Mouse (Mus musculus): Measurements from ENCODE around the gene Fuz. TPM values are rescaled to one million over a fixed set of nuclear protein-coding genes. Genes with fewer than 3 reads are reported as not detected.

The Fuz gene
- polyA plus RNA-seq, 1 experiment from 2014 or later = 17.9 TPM

GRCm38 (mm10) chr7:44863982-44864494 is 31.8 kb upstream of the Fuz start:
- Histone ChIP-seq H3K4me3 (no peak overlapping the region), H3K27ac (replicated peaks) (no peak overlapping the region; the same call in 1 of the 2 replicates), H3K9ac (no peak overlapping the region), H3K9me3 (no peaks in the 10 kb centered on the region), H3K27me3 (no peaks in the 10 kb centered on the region), H3K4me1 (replicated peaks) (peaks cover 67% of the 10 kb centered on the region), H3K36me3 (peaks cover 56% of the 10 kb centered on the region), H3K4me2 (no peak overlapping the region)
- ATAC-seq (ENCODE audit: low read depth) = no peak
- WGBS = 86% methylated on average over 11 of the region's 11 CpGs

DNA sequence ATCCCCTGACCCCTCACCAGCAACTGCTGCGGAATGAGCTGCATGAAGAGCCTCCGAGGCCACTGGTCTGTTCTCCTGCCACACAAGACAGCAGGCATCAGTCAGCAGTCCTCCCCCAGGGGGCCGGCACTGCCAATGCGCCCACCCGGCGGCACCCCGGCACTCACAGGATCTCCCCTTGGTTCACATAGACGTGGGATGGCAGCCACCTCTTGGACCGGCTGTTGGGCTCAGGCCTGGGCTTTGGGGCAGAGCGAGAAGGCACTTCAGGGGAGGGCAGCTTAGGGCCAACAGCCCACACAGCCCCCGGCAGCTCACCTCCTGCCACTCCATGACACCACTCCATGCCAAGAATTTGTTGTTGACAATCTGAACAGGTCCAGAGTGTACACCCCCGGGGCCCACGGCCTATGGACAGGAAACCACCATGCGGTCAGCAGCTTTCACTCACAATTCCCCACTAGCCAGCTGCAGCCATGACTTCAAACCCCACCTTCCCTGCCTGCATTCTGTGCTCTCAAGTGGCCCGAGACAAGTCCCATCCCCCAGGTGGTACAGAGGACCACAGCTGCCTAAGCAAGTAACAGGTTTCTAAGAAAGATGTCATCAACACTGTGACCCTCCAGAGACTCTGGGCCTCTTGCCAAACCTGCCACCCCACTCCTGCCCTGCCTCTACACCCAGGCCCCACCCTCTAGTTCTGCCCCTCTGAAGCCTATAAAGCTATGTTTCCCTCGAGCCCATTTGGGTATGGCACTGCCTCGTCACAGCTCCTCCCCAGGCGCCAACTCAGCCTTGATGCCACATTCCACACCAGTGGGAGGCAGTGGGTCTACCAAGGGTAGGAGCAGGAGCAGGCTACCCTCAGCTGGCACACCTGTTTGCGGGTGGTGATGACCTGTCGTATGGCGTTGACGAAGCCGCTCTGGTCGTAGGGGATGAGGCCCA is 31.0 kb upstream of the Fuz start:
- H3K4me3 ChIP-seq = 0 out of 2 replicates have a peak overlapping the region, but pooled peaks have one; percentile 97
- 0 out of 2 replicates have a peak overlapping the region, but pooled peaks have one; percentile 38 for H3K27ac ChIP-seq (replicated peaks)
- peak overlapping the region; percentile 99; the same call in 1 of the 2 replicates for H3K4me2 ChIP-seq
- no peak for ATAC-seq (ENCODE audit: low read depth)
- no peaks in the 10 kb centered on the region for H3K27me3 ChIP-seq
- WGBS = 82% methylated on average over 24 of the region's 24 CpGs
- peaks cover 67% of the 10 kb centered on the region for H3K4me1 ChIP-seq (replicated peaks)
- H3K9me3 ChIP-seq = no peaks in the 10 kb centered on the region
- H3K36me3 ChIP-seq = peaks cover 56% of the 10 kb centered on the region
- H3K9ac ChIP-seq = peak overlapping the region; percentile 50; the same call in 1 of the 2 replicates

DNA sequence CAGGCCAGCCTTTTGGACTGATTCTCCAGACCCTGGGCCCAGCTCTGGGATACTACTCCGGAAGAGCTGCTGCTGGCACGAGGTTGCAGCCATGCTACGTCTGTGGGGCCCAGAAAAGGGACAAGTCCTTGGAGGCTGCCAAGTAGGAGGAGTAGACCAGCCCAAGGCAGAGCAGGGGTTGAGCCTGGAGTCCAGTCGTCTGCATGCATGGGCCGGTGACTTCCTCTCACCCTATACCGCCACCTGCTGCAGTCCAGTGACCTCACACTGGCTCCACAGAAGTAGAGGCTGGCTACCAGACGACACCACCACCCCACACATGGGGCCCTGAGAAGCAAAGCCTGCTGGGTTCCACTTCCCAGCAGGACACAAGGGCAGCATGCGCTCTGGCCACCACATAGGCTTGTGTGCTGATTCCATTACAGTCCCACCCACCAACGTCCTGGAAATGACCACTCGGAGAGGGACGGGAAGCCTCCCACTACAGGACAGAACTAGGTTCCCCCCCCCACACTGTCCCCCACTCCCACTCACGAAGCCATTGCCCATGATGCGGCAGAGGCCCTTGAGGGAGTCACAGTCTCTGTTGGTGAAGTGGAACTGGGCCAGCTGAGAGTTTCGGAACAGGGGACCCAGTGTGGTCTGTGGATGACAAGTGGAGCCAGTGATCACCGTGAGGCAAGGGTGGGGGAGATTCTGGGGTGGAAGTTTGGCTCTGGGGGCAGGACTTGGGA is 29.4 kb upstream of the Fuz start:
- Histone ChIP-seq H3K36me3 (peaks cover 55% of the 10 kb centered on the region), H3K4me3 (peak overlapping the region; percentile 97), H3K9ac (peak overlapping the region; percentile 99), H3K9me3 (no peaks in the 10 kb centered on the region), H3K4me1 (replicated peaks) (peaks cover 62% of the 10 kb centered on the region), H3K27me3 (no peaks in the 10 kb centered on the region), H3K27ac (replicated peaks) (peak overlapping the region; percentile 38), H3K4me2 (peak overlapping the region; percentile 99)
- 59% methylated on average over 15 of the region's 15 CpGs for WGBS
- ATAC-seq (ENCODE audit: low read depth) = no peak

DNA sequence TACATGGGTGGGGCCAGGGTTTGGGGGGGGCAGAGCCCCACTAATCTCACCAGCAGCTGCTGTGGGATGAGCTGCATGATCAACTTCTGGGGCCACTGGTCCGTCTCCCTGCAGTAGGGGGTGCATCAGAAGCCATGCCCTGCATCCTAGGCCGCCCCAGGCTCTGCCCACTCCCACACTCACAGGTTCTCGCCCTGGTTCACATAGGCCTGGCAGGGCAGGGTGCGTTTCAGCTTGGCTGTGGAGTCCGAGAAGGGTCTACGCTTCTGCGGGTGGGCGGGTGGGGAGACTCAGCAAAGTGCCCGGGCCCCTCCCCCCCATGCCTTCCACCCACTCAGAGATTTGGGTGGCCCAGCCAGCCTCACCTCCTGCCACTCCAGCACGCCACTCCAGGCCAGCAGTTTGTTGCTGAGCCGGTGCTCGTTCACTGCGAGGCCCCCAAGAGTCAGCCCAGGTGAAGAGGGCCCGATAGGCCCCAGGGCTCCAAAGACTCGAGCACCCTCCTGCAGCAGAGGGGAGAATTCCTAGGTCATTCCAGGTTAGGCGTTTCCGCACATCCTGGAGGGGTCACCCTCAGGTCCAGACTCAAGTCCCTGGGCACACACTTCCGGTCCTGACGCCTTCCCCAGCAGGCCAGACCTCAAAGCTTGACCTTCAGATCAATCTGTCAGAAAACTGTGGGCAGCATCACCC is 28.7 kb upstream of the Fuz start:
- H3K4me2 ChIP-seq = peak overlapping the region; percentile 99
- H3K9me3 ChIP-seq = no peaks in the 10 kb centered on the region
- peaks cover 59% of the 10 kb centered on the region for H3K4me1 ChIP-seq (replicated peaks)
- H3K27ac ChIP-seq (replicated peaks) = peak overlapping the region; percentile 38; the same call in 1 of the 2 replicates
- H3K27me3 ChIP-seq = no peaks in the 10 kb centered on the region
- H3K36me3 ChIP-seq = peaks cover 48% of the 10 kb centered on the region
- no peak for ATAC-seq (ENCODE audit: low read depth)
- H3K9ac ChIP-seq = peak overlapping the region; percentile 99
- peak overlapping the region; percentile 97 for H3K4me3 ChIP-seq
- 73% methylated on average over 19 of the region's 19 CpGs for WGBS

- Histone ChIP-seq H3K9me3 (no peaks in the 10 kb centered on the region), H3K27ac (replicated peaks) (no peak overlapping the region), H3K36me3 (peaks cover 42% of the 10 kb centered on the region), H3K4me1 (replicated peaks) (peaks cover 59% of the 10 kb centered on the region), H3K27me3 (no peaks in the 10 kb centered on the region), H3K4me3 (peak overlapping the region; percentile 97), H3K4me2 (peak overlapping the region; percentile 99), H3K9ac (peak overlapping the region; percentile 99)
- 64% methylated on average over 9 of the region's 9 CpGs for WGBS
- no peak for ATAC-seq (ENCODE audit: low read depth)
These were observed 28.1 kb upstream of the Fuz start for GRCm38 (mm10) chr7:44867802-44868201.

DNA sequence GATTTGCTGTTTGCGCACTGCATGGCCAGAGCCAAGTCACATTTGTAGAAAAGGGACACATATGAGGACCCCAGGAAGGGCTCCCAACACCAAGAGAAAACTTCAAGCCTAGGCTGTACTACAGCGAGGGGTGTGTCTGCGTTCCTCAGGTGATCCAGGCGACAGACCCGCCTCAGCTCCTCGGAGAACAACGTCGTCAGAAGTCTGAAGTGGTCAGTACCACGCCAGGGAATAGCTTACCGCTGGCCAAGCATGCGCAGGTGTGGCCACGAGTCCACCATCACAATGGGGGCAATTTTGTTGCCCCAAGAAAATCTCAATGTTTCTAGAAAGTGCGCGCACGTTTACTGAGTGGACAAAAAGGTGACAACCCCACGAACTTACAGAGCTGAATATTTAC is 27.4 kb upstream of the Fuz start:
- Histone ChIP-seq H3K27ac (replicated peaks) (peak overlapping the region; percentile 100), H3K9me3 (no peaks in the 10 kb centered on the region), H3K36me3 (peaks cover 35% of the 10 kb centered on the region), H3K27me3 (no peaks in the 10 kb centered on the region), H3K4me3 (peak overlapping the region; percentile 97), H3K4me1 (replicated peaks) (peaks cover 59% of the 10 kb centered on the region), H3K4me2 (peak overlapping the region; percentile 99), H3K9ac (peak overlapping the region; percentile 99)
- no peak for ATAC-seq (ENCODE audit: low read depth)
- WGBS = 8% methylated on average over 16 of the region's 16 CpGs

- peak overlapping the region; percentile 99 for H3K9ac ChIP-seq
- peaks cover 54% of the 10 kb centered on the region for H3K4me1 ChIP-seq (replicated peaks)
- peak overlapping the region; percentile 100 for H3K27ac ChIP-seq (replicated peaks)
- H3K4me3 ChIP-seq = peak overlapping the region; percentile 97
- H3K4me2 ChIP-seq = peak overlapping the region; percentile 99
- no peaks in the 10 kb centered on the region for H3K9me3 ChIP-seq
- WGBS = under 1% methylated on average over 106 of the region's 108 CpGs
- H3K27me3 ChIP-seq = no peaks in the 10 kb centered on the region
- peaks cover 29% of the 10 kb centered on the region for H3K36me3 ChIP-seq
- peak; percentile 48 for ATAC-seq (ENCODE audit: low read depth)
These were observed 26.8 kb upstream of the Fuz start for GRCm38 (mm10) chr7:44868919-44869696.

DNA sequence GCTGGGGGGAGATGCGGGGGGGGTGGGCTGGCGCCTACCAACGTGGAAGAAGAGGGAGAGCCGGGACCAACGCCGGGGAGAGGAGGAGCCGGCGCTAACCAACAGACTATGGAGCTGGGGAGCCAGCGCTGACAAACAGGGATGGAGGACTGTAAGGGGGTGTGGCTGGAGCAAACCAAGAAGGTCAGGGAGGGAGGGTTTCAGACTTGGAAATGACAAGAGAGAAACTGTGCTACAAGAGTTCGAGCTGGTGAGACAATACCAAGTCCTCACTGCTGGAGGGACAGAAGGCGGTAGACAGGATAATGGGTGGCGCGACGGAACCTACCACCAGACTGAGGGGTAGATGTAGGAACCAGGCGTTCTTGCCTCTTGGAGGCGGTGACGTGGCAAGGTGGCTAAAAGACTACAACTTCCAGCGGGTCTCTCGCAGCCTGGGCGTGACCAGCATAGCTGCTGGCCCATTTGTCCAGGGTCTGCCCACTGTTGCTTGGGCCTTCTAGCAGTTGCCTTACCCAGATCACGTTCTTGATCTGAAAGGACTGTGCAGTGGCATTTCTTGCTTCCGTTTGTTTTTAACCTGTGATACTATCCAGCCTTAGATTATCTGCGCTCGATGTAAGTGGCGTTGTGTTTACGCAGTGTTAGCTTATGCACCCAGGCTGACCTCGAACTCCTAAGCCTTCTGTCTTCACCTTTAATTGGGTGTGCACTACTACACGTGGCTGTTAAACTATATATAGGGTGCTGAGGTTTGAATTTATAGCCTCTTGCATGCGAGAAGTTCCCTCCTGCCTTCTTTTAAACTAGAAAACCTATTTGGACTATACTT is 26.0 kb upstream of the Fuz start, which contains the start of gene Ptov1:
Gene Ptov1 (minus strand): TSS at position 92 of the 832 bp plus-strand sequence.
- ATAC-seq (ENCODE audit: low read depth) = peak; percentile 96
- Histone ChIP-seq H3K4me3 (peak within 1 kb of the TSS; percentile 97), H3K4me2 (peak within 1 kb of the TSS; percentile 99), H3K9ac (peak within 1 kb of the TSS; percentile 99), H3K27ac (replicated peaks) (peak within 1 kb of the TSS; percentile 100), H3K4me1 (replicated peaks) (peaks cover 46% of the 10 kb centered on the region), H3K27me3 (no peaks in the 10 kb centered on the region), H3K9me3 (no peaks in the 10 kb centered on the region), H3K36me3 (peaks cover 21% of the 10 kb centered on the region)
- 11% methylated on average over 29 of the region's 29 CpGs for WGBS

GRCm38 (mm10) chr7:44870614-44871013 is 25.3 kb upstream of the Fuz start:
- no peak for ATAC-seq (ENCODE audit: low read depth)
- H3K4me3 ChIP-seq = peak overlapping the region; percentile 97
- no peaks in the 10 kb centered on the region for H3K27me3 ChIP-seq
- WGBS = 86% methylated on average over 6 of the region's 6 CpGs
- peaks cover 39% of the 10 kb centered on the region for H3K4me1 ChIP-seq (replicated peaks)
- peaks cover 17% of the 10 kb centered on the region for H3K36me3 ChIP-seq
- H3K4me2 ChIP-seq = peak overlapping the region; percentile 99
- H3K9me3 ChIP-seq = no peaks in the 10 kb centered on the region
- peak overlapping the region; percentile 99 for H3K9ac ChIP-seq
- peak overlapping the region; percentile 100 for H3K27ac ChIP-seq (replicated peaks)

GRCm38 (mm10) chr7:44871181-44871580 is 24.7 kb upstream of the Fuz start:
- no peak overlapping the region for H3K9ac ChIP-seq
- 35% methylated on average over 1 of the region's 1 CpGs for WGBS
- no peaks in the 10 kb centered on the region for H3K27me3 ChIP-seq
- peaks cover 17% of the 10 kb centered on the region for H3K36me3 ChIP-seq
- no peak for ATAC-seq (ENCODE audit: low read depth)
- H3K4me3 ChIP-seq = no peak overlapping the region
- no peak overlapping the region for H3K27ac ChIP-seq (replicated peaks)
- H3K4me1 ChIP-seq (replicated peaks) = peaks cover 33% of the 10 kb centered on the region
- no peak overlapping the region for H3K4me2 ChIP-seq
- H3K9me3 ChIP-seq = no peaks in the 10 kb centered on the region

Measured in neural tube, embryonic 13.5 days (tissue).